In the genomic region with DNA sequence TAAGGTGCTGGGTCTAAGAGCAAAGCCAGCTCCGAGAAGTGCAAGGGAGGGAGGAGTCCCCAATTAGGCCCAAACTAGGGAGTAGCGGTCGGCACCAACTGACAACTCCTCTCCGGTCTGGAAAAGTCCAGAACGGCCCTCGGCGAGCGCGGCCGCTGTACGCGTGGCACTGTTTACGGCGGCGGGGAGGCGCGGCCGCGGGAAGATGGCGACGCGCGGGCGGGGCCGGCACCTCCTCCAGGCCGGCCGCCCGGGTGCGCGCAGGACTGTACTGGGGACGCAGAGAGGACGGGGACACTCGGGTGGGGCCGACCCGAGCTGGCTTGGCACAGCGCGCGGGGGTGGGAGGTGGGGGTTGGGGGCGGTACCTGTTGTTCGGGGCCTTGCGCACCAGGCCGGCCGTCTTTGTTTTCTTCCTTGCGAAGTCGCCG, we compare ENCODE assay signal across 9 mouse cellular contexts. TPM values are rescaled to one million over a fixed set of nuclear protein-coding genes. Genes with fewer than 3 reads are reported as not detected.
DNase-seq lines count a peak whose midpoint lies in the region; ATAC-seq and TF ChIP-seq lines count a peak whose summit lies in the region.
"Had no signal": no experiment of that assay in that cellular context is flagged by ENCODE, and none has a peak within 500 bp of the region (broad histone marks: within the 10 kb centered on the region; RNA-seq: fewer than 3 reads in every experiment).

No protein-coding gene starts in this region.

- peak; percentile 19 for ATAC-seq in forebrain, embryonic 11.5 days (replicated peaks; ENCODE audit: low FRiP score)
- ATAC-seq in limb, embryonic 11.5 days (ENCODE audit: insufficient number of reproducible peaks, low FRiP score, low TSS enrichment, low read depth), result 0 out of 2 replicates have a peak, but pooled peaks have one; percentile 3
- ATAC-seq in midbrain, embryonic 12.5 days (ENCODE audit: low FRiP score, low read depth), result peak; percentile 2
- no peak for ATAC-seq in activated CD4-positive, CD25-positive, alpha-beta regulatory T cell, adult 4 months

- WGBS in forebrain, embryonic 11.5 days, result under 1% methylated on average over 45 of the region's 46 CpGs
- under 1% methylated on average over 46 of the region's 46 CpGs for WGBS in limb, embryonic 11.5 days
- under 1% methylated on average over 43 of the region's 46 CpGs for WGBS in midbrain, embryonic 12.5 days

- H3K27ac ChIP-seq in ES-E14 (ENCODE audit: insufficient read depth, low read depth, low read length, poor library complexity, severe bottlenecking), result no peak overlapping the region
- H3K27ac ChIP-seq in forebrain, embryonic 11.5 days (ENCODE audit: low read depth, low read length), result peak overlapping the region; percentile 71
- peak overlapping the region; percentile 73 for H3K27ac ChIP-seq in limb, embryonic 11.5 days (replicated peaks; ENCODE audit: low read depth, low read length)
- peak overlapping the region; percentile 90 for H3K27ac ChIP-seq in midbrain, embryonic 12.5 days (replicated peaks)

- DNase-seq in ES-E14 (ENCODE audit: low read depth, low spot score), result no peak
- peak; percentile 83 for DNase-seq in adrenal gland, postnatal 14 days
- DNase-seq in forebrain, embryonic 11.5 days (ENCODE audit: low spot score), result peak; percentile 73
- peak; percentile 70 for DNase-seq in heart, postnatal 4 days
- peak; percentile 63 for DNase-seq in limb, embryonic 11.5 days (ENCODE audit: low spot score)
- DNase-seq in splenic B cell, adult 2 months (ENCODE audit: low read depth, low spot score), result peak; percentile 38

- no peaks in the 10 kb centered on the region for H3K9me3 ChIP-seq in ES-E14 (ENCODE audit: control insufficient read depth, insufficient read depth, low read depth, low read length)
- no peaks in the 10 kb centered on the region for H3K9me3 ChIP-seq in forebrain, embryonic 11.5 days (ENCODE audit: control insufficient read depth, low read length)
- no peaks in the 10 kb centered on the region for H3K9me3 ChIP-seq in limb, embryonic 11.5 days (ENCODE audit: control insufficient read depth, low read length)
- no peaks in the 10 kb centered on the region for H3K9me3 ChIP-seq in midbrain, embryonic 12.5 days

- peak overlapping the region; percentile 94 for H3K4me2 ChIP-seq in forebrain, embryonic 11.5 days (ENCODE audit: low read depth, low read length, severe bottlenecking)
- peak overlapping the region; percentile 90 for H3K4me2 ChIP-seq in limb, embryonic 11.5 days (ENCODE audit: low read depth, severe bottlenecking)
- H3K4me2 ChIP-seq in midbrain, embryonic 12.5 days (replicated peaks), result peak overlapping the region; percentile 88

- peaks cover 0 to 3% of the 10 kb centered on the region in 2 experiments; a peak in 1 of 4 replicates for H3K4me1 ChIP-seq in ES-E14 (ENCODE audit: control insufficient read depth in 2 of 2, insufficient read depth in 2 of 2, low read length in 2 of 2, poor library complexity in 1 of 2)
- H3K4me1 ChIP-seq in forebrain, embryonic 11.5 days (replicated peaks; ENCODE audit: control insufficient read depth, insufficient read depth, low read length), result peaks cover 11% of the 10 kb centered on the region; the same call in 1 of the 2 replicates
- H3K4me1 ChIP-seq in limb, embryonic 11.5 days (ENCODE audit: control insufficient read depth, insufficient read depth, low read length), result peaks cover 16% of the 10 kb centered on the region
- peaks cover 38% of the 10 kb centered on the region for H3K4me1 ChIP-seq in midbrain, embryonic 12.5 days

- H3K4me3 ChIP-seq in ES-E14 (ENCODE audit: insufficient read depth in 1 of 2, low read depth in 1 of 2, low read length in 2 of 2, poor library complexity in 1 of 2, severe bottlenecking in 1 of 2), result peak overlapping the region; percentile 69 to 82
- peak overlapping the region; percentile 79 for H3K4me3 ChIP-seq in forebrain, embryonic 11.5 days (ENCODE audit: low read depth, low read length)
- peak overlapping the region; percentile 93 for H3K4me3 ChIP-seq in limb, embryonic 11.5 days (ENCODE audit: low read depth, low read length)
- peak overlapping the region; percentile 92 for H3K4me3 ChIP-seq in midbrain, embryonic 12.5 days

- H3K36me3 ChIP-seq in ES-E14 (ENCODE audit: control insufficient read depth, insufficient read depth, low read length, poor library complexity, severe bottlenecking), result no peaks in the 10 kb centered on the region
- no peaks in the 10 kb centered on the region for H3K36me3 ChIP-seq in forebrain, embryonic 11.5 days (ENCODE audit: control insufficient read depth, insufficient read depth, low read length)
- peaks cover 2% of the 10 kb centered on the region; the same call in 1 of the 2 replicates for H3K36me3 ChIP-seq in limb, embryonic 11.5 days (ENCODE audit: control insufficient read depth, insufficient read depth, low read length)
- H3K36me3 ChIP-seq in midbrain, embryonic 12.5 days, result peaks cover 12% of the 10 kb centered on the region; the same call in 1 of the 2 replicates
- no peaks in the 10 kb centered on the region; the same call in none of the 2 replicates for H3K36me3 ChIP-seq in splenic B cell, adult 2 months (ENCODE audit: control insufficient read depth, insufficient read depth, low read length, poor library complexity, severe bottlenecking)

- in situ Hi-C loops in ES-E14 (cut with MboI; ENCODE audit: low sequenced_read_pairs in 2 of 2, unreplicated experiment in 2 of 2), result no loop called here

- no peaks in the 10 kb centered on the region for H3K27me3 ChIP-seq in forebrain, embryonic 11.5 days (ENCODE audit: control insufficient read depth, insufficient read depth, low read length)
- no peaks in the 10 kb centered on the region for H3K27me3 ChIP-seq in limb, embryonic 11.5 days (ENCODE audit: control insufficient read depth, insufficient read depth, low read length)
- peaks cover 10% of the 10 kb centered on the region for H3K27me3 ChIP-seq in midbrain, embryonic 12.5 days
- H3K27me3 ChIP-seq in splenic B cell, adult 2 months (ENCODE audit: control insufficient read depth, insufficient read depth, low read length, poor library complexity, severe bottlenecking), result no peaks in the 10 kb centered on the region

- H3K9ac ChIP-seq in ES-E14 (ENCODE audit: insufficient read depth, low read depth, low read length, poor library complexity, severe bottlenecking), result peak overlapping the region; percentile 6
- peak overlapping the region; percentile 66 for H3K9ac ChIP-seq in forebrain, embryonic 11.5 days (ENCODE audit: low read length)
- H3K9ac ChIP-seq in limb, embryonic 11.5 days (ENCODE audit: low read length), result peak overlapping the region; percentile 77
- peak overlapping the region; percentile 68 for H3K9ac ChIP-seq in midbrain, embryonic 12.5 days (replicated peaks)

TF ChIP-seq in ES-E14, 5 proteins besides CTCF, POLR2A, EP300 and RAD21:
- TF ChIP-seq MAFK (IDR thresholded peaks at IDR 0.05; ENCODE audit: insufficient read depth, low read depth, low read length) (no peak), ZC3H11A (IDR thresholded peaks at IDR 0.05; ENCODE audit: borderline replicate concordance, low read depth, low read length) (no peak), ZNF384 (IDR thresholded peaks at IDR 0.05; ENCODE audit: low read depth, low read length) (no peak), HCFC1 (IDR thresholded peaks at IDR 0.05; ENCODE audit: borderline replicate concordance, insufficient read depth, low read length) (no peak), CHD2 (IDR thresholded peaks at IDR 0.05; ENCODE audit: low read depth, low read length) (no peak)
TF ChIP-seq in ES-E14: peak in this region for 0.

RNA-seq across cellular contexts. Expression of a gene that starts 0.5 kb away (rescaled TPM):
- 8.7 and 14.2 TPM in 2 replicates for total RNA-seq in ES-E14 (2012; rRNA removed)
- 145 and 158 TPM in 2 replicates for total RNA-seq in adrenal gland, postnatal 14 days (2021)
- 17.6 and 20.1 TPM in 2 replicates for polyA plus RNA-seq in forebrain, embryonic 11.5 days (2014; fragmentation: Nextera tagmentation; extraction: Ambion mirVana)
- total RNA-seq in heart, postnatal 4 days (2021), result 10 to 100 TPM; 60.7 to 66.5 TPM
- 27.8 and 28.3 TPM in 2 replicates for polyA plus RNA-seq in limb, embryonic 11.5 days (2014; fragmentation: Nextera tagmentation; extraction: Ambion mirVana)
- 26.4 and 31.8 TPM in 2 replicates for polyA plus RNA-seq in midbrain, embryonic 12.5 days (2016; fragmentation: Nextera tagmentation; extraction: Ambion mirVana)
- 100 to 1,000 TPM; 112 to 135 TPM for polyA plus RNA-seq in activated CD4-positive, CD25-positive, alpha-beta regulatory T cell, adult 4 months (2017; shearing (Covaris generic))

RNA-seq across cellular contexts. Expression of a gene that starts 17.6 kb away (rescaled TPM):
- total RNA-seq in ES-E14 (2012; rRNA removed), result 17.6 and 26.8 TPM in 2 replicates
- 9.9 and 10.0 TPM in 2 replicates for total RNA-seq in adrenal gland, postnatal 14 days (2021)
- polyA plus RNA-seq in forebrain, embryonic 11.5 days (2014; fragmentation: Nextera tagmentation; extraction: Ambion mirVana), result 42.4 and 50.8 TPM in 2 replicates
- total RNA-seq in heart, postnatal 4 days (2021), result 10 to 100 TPM; 11.5 to 12.5 TPM
- 55.9 and 57.0 TPM in 2 replicates for polyA plus RNA-seq in limb, embryonic 11.5 days (2014; fragmentation: Nextera tagmentation; extraction: Ambion mirVana)
- 37.0 and 41.8 TPM in 2 replicates for polyA plus RNA-seq in midbrain, embryonic 12.5 days (2016; fragmentation: Nextera tagmentation; extraction: Ambion mirVana)
- 10 to 100 TPM; 76.9 to 90.0 TPM for polyA plus RNA-seq in activated CD4-positive, CD25-positive, alpha-beta regulatory T cell, adult 4 months (2017; shearing (Covaris generic))

RNA-seq across cellular contexts. Expression of a gene that starts 17.7 kb away (rescaled TPM):
- 0.18 and 0.37 TPM in 2 replicates for total RNA-seq in ES-E14 (2012; rRNA removed)
- total RNA-seq in adrenal gland, postnatal 14 days (2021), result 35.4 and 47.0 TPM in 2 replicates
- polyA plus RNA-seq in forebrain, embryonic 11.5 days (2014; fragmentation: Nextera tagmentation; extraction: Ambion mirVana), result 1.1 and 1.7 TPM in 2 replicates
- total RNA-seq in heart, postnatal 4 days (2021), result under 1 TPM; 0.47 to 0.52 TPM
- polyA plus RNA-seq in limb, embryonic 11.5 days (2014; fragmentation: Nextera tagmentation; extraction: Ambion mirVana), result 0.62 and 0.81 TPM in 2 replicates
- 0.51 and 1.3 TPM in 2 replicates for polyA plus RNA-seq in midbrain, embryonic 12.5 days (2016; fragmentation: Nextera tagmentation; extraction: Ambion mirVana)
- polyA plus RNA-seq in activated CD4-positive, CD25-positive, alpha-beta regulatory T cell, adult 4 months (2017; shearing (Covaris generic)), result under 1 TPM; 0.28 to 0.94 TPM
- total RNA-seq: hematopoietic stem cell, adult 5-6 weeks had no signal

Comparison
In these comparisons a context has a peak if more than half of its experiments do, and no peak if none do; other contexts are left out.
1. H3K9ac ChIP-seq: peak in every context shown above with its lines; median percentile 77 in limb, embryonic 11.5 days; 68 in midbrain, embryonic 12.5 days; 66 in forebrain, embryonic 11.5 days; 6 in ES-E14.